ENCODE assay signal across 8 mouse cellular contexts in the genomic region with DNA sequence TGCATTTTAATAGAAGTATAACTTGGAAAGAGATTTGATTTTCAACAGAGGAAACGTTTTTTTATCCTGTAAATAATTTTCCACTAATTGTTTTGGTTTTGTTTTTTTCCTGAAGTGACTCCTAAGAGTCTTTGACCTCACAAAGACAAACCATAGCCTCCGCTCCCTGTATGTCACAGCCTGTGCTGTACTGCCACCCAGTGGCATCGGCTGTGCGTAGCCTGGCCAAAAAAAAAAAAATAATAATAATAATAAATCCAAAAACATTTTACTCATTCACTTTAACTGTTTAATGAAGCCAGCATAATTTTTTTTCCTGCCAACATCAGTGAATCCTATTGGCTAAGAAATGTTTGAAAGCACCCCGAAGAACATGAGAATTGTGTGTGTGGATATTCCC.
DNase-seq lines count a peak whose midpoint lies in the region; ATAC-seq and TF ChIP-seq lines count a peak whose summit lies in the region.
"Had no signal": no experiment of that assay in that cellular context is flagged by ENCODE, and none has a peak within 500 bp of the region (broad histone marks: within the 10 kb centered on the region; RNA-seq: fewer than 3 reads in every experiment).

No protein-coding gene starts in this region.

- 32% methylated on average over 5 of the region's 5 CpGs for WGBS in kidney, adult 2 months
- WGBS in hindbrain, embryonic 13.5 days, result 51% methylated on average over 5 of the region's 5 CpGs

- no peaks in the 10 kb centered on the region for H3K9me3 ChIP-seq in ES-E14 (ENCODE audit: control insufficient read depth, insufficient read depth, low read depth, low read length)
- no peaks in the 10 kb centered on the region for H3K9me3 ChIP-seq in hindbrain, embryonic 13.5 days
- H3K9me3 ChIP-seq: limb, embryonic 13.5 days had no signal

- no peaks in the 10 kb centered on the region for H3K27me3 ChIP-seq in kidney, adult 2 months (replicated peaks; ENCODE audit: control insufficient read depth, insufficient read depth, low read length)
- no peaks in the 10 kb centered on the region for H3K27me3 ChIP-seq in hindbrain, embryonic 13.5 days
- H3K27me3 ChIP-seq: limb, embryonic 13.5 days had no signal

- no peak for TF ChIP-seq POLR2A in kidney, adult 2 months (IDR thresholded peaks at IDR 0.05; ENCODE audit: low read depth, low read length)

- H3K4me3 ChIP-seq in kidney, adult 2 months (ENCODE audit: insufficient read depth, low read depth, low read length), result no peak overlapping the region
- no peak overlapping the region for H3K4me3 ChIP-seq in ES-E14 (ENCODE audit: insufficient read depth in 1 of 2, low read depth in 1 of 2, low read length in 2 of 2, poor library complexity in 1 of 2, severe bottlenecking in 1 of 2)
- no peak overlapping the region for H3K4me3 ChIP-seq in hindbrain, embryonic 13.5 days
- H3K4me3 ChIP-seq: limb, embryonic 13.5 days had no signal

- H3K9ac ChIP-seq in ES-E14 (ENCODE audit: insufficient read depth, low read depth, low read length, poor library complexity, severe bottlenecking), result no peak overlapping the region
- no peak overlapping the region for H3K9ac ChIP-seq in hindbrain, embryonic 13.5 days
- H3K9ac ChIP-seq: limb, embryonic 13.5 days had no signal

- in situ Hi-C loops in ES-E14 (cut with MboI; ENCODE audit: low sequenced_read_pairs in 2 of 2, unreplicated experiment in 2 of 2), result loop anchor here in 1 of 2 experiments (25.0 kb wide), 1 partner anchor 522 kb away; no protein-coding TSS in a partner anchor

- no peak for ATAC-seq in hindbrain, embryonic 13.5 days (ENCODE audit: low FRiP score)

- no peak overlapping the region for H3K4me2 ChIP-seq in hindbrain, embryonic 13.5 days
- H3K4me2 ChIP-seq: limb, embryonic 13.5 days had no signal

- DNase-seq in kidney, adult 2 months, result peak; percentile 43
- no peak for DNase-seq in kidney, adult 8-10 months
- DNase-seq in ES-E14 (ENCODE audit: low read depth, low spot score) (no peak), R1 (ENCODE audit: low read depth, low spot score) (peak; percentile 29)
- no peak for DNase-seq in spleen, postnatal 14 days (ENCODE audit: low spot score in 2 of 2)
- DNase-seq in right cerebral cortex, postnatal 10 days (ENCODE audit: low spot score in 2 of 2), result no peak

- no peaks in the 10 kb centered on the region for H3K36me3 ChIP-seq in kidney, adult 2 months (ENCODE audit: control insufficient read depth, insufficient read depth, low read length)
- H3K36me3 ChIP-seq in ES-E14 (ENCODE audit: control insufficient read depth, insufficient read depth, low read length, poor library complexity, severe bottlenecking), result no peaks in the 10 kb centered on the region
- no peaks in the 10 kb centered on the region for H3K36me3 ChIP-seq in hindbrain, embryonic 13.5 days
- H3K36me3 ChIP-seq: limb, embryonic 13.5 days had no signal

- TF ChIP-seq CTCF in kidney, adult 2 months (conservative IDR thresholded peaks at IDR 0.05; ENCODE audit: insufficient read depth, insufficient read length, low read depth, low read length), result peak; percentile 68

- H3K27ac ChIP-seq in kidney, adult 2 months (ENCODE audit: insufficient read depth, low read depth, low read length), result no peak overlapping the region
- H3K27ac ChIP-seq in ES-E14 (ENCODE audit: insufficient read depth, low read depth, low read length, poor library complexity, severe bottlenecking), result no peak overlapping the region
- H3K27ac ChIP-seq in hindbrain, embryonic 13.5 days, result peak overlapping the region; percentile 6; the same call in 1 of the 2 replicates
- H3K27ac ChIP-seq: limb, embryonic 13.5 days had no signal

- H3K4me1 ChIP-seq in kidney, adult 2 months (ENCODE audit: control insufficient read depth, insufficient read depth, low read length), result no peaks in the 10 kb centered on the region; the same call in 1 of the 2 replicates
- H3K4me1 ChIP-seq in ES-E14 (ENCODE audit: control insufficient read depth in 2 of 2, insufficient read depth in 2 of 2, low read length in 2 of 2, poor library complexity in 1 of 2), result no peaks in the 10 kb centered on the region
- no peaks in the 10 kb centered on the region; the same call in 1 of the 2 replicates for H3K4me1 ChIP-seq in hindbrain, embryonic 13.5 days (replicated peaks)

TF ChIP-seq in ES-E14, 5 proteins besides CTCF, POLR2A, EP300 and RAD21:
- peak; percentile 60; the same call in 1 of the 2 replicates for TF ChIP-seq ZC3H11A (IDR thresholded peaks at IDR 0.05; ENCODE audit: borderline replicate concordance, low read depth, low read length)
- no peak for TF ChIP-seq MAFK (IDR thresholded peaks at IDR 0.05; ENCODE audit: insufficient read depth, low read depth, low read length)
- no peak for TF ChIP-seq HCFC1 (IDR thresholded peaks at IDR 0.05; ENCODE audit: borderline replicate concordance, insufficient read depth, low read length)
- TF ChIP-seq ZNF384 (IDR thresholded peaks at IDR 0.05; ENCODE audit: low read depth, low read length), result peak; percentile 93
- TF ChIP-seq CHD2 (IDR thresholded peaks at IDR 0.05; ENCODE audit: low read depth, low read length), result no peak

Comparison
In these comparisons a context has a peak if more than half of its experiments do, and no peak if none do; other contexts are left out.
1. DNase-seq: peak in kidney, adult 2 months (single experiment) and R1 (single experiment); none in kidney, adult 8-10 months (0 of 2), ES-E14 (single experiment), spleen, postnatal 14 days (0 of 2) and right cerebral cortex, postnatal 10 days (0 of 2).